Mouse (Mus musculus) CH12.LX (cell line): ENCODE measurements around the gene Spink2. TPM values are rescaled to one million over a fixed set of nuclear protein-coding genes. Genes with fewer than 3 reads are reported as not detected.
A peak's percentile ranks its signal among the peaks of the same experiment; 100 is the strongest.

Experiments
- DNase-seq: peaks from one replicate; pipeline ENCODE4 v3.0.0-alpha.2; 2013; ENCODE audit errors: extremely low read depth
- H3K27ac ChIP-seq: 2 replicates; pipeline ENCODE4 v1.5.1; 2012; ENCODE audit warnings: low read depth, mild to moderate bottlenecking, control low read depth, moderate library complexity; ENCODE audit not compliant: insufficient read depth
- H3K27me3 ChIP-seq: replicated peaks from 2 replicates; pipeline ENCODE3; 2012; ENCODE audit warnings: inconsistent platforms
- H3K36me3 ChIP-seq, 2 experiments: replicated peaks in 1 of 2; 2 replicates each; pipeline versions ENCODE3 to v1.6.1; 2012; ENCODE audit warnings: inconsistent platforms in 1 of 2, low read length in 1 of 2, mild to moderate bottlenecking in 1 of 2, mixed read lengths in 1 of 2, moderate library complexity in 1 of 2; ENCODE audit not compliant: control insufficient read depth in 1 of 2, insufficient read depth in 1 of 2
- H3K4me1 ChIP-seq, 2 experiments: 2 replicates each; pipeline ENCODE4 v1.6.1; 2012; ENCODE audit warnings: inconsistent platforms in 1 of 2, moderate library complexity in 1 of 2; ENCODE audit not compliant: insufficient read depth in 2 of 2, control insufficient read depth in 1 of 2
- H3K4me2 ChIP-seq: 2 replicates; pipeline ENCODE4 v1.6.1; 2012; ENCODE audit warnings: low read depth, mild to moderate bottlenecking, control low read depth; ENCODE audit not compliant: poor library complexity, insufficient read depth, severe bottlenecking
- H3K4me3 ChIP-seq, 3 experiments: fragments of 150-350 bp in 1 of 3; sonication (generic) in 1 of 3; replicated peaks in 1 of 3; 2 replicates each; pipeline versions ENCODE3 to v1.5.1; 2011 to 2012; ENCODE audit warnings: low read depth in 2 of 3, low read length in 2 of 3, mild to moderate bottlenecking in 2 of 3, moderate library complexity in 2 of 3, control low read depth in 1 of 3, improper control_type of control experiment in 1 of 3, inconsistent platforms in 1 of 3, mixed read lengths in 1 of 3; ENCODE audit not compliant: poor library complexity in 1 of 3
- H3K79me2 ChIP-seq: replicated peaks from 2 replicates; pipeline ENCODE4 v1.6.1; 2012; ENCODE audit warnings: mild to moderate bottlenecking, moderate library complexity; ENCODE audit not compliant: control insufficient read depth, poor library complexity, insufficient read depth, severe bottlenecking; ENCODE audit errors: extremely low read depth
- H3K9ac ChIP-seq: 2 replicates; pipeline ENCODE4 v1.6.1; 2012; ENCODE audit warnings: low read depth, mild to moderate bottlenecking, control low read depth, moderate library complexity; ENCODE audit not compliant: insufficient read depth
- H3K9me3 ChIP-seq: replicated peaks from 2 replicates; pipeline ENCODE3; 2012; ENCODE audit warnings: low read length, inconsistent platforms, mixed read lengths
- BHLHE40 ChIP-seq: IDR thresholded peaks from 2 replicates; pipeline ENCODE4 v1.6.1; 2011; ENCODE audit warnings: mild to moderate bottlenecking, low read depth, low read length, improper control_type of control experiment
- CHD1 ChIP-seq: IDR thresholded peaks from 2 replicates; pipeline ENCODE4 v1.6.1; 2012; ENCODE audit warnings: low read depth, low read length, improper control_type of control experiment, inconsistent platforms
- CHD2 ChIP-seq: IDR thresholded peaks from 2 replicates; pipeline ENCODE4 v1.6.1; 2011; ENCODE audit warnings: low read length, improper control_type of control experiment
- CTCF ChIP-seq, 2 experiments: IDR thresholded peaks in 1 of 2; conservative IDR thresholded peaks in 1 of 2; 2 replicates each; pipeline ENCODE4 v1.5.1; 2011 to 2012; ENCODE audit warnings: low read depth in 2 of 2, low read length in 2 of 2, improper control_type of control experiment in 1 of 2, inconsistent platforms in 1 of 2, mild to moderate bottlenecking in 1 of 2, moderate library complexity in 1 of 2
- E2F4 ChIP-seq: IDR thresholded peaks from 2 replicates; pipeline ENCODE4 v1.6.1; 2011; ENCODE audit warnings: low read depth, low read length, improper control_type of control experiment; ENCODE audit not compliant: insufficient replicate concordance
- ELF1 ChIP-seq: IDR thresholded peaks from 2 replicates; pipeline ENCODE4 v1.6.1; 2014; ENCODE audit warnings: low read depth, mild to moderate bottlenecking, inconsistent platforms, low read length, improper control_type of control experiment
- EP300 ChIP-seq: IDR thresholded peaks from 2 replicates; pipeline ENCODE4 v1.6.1; 2011; ENCODE audit warnings: low read length, improper control_type of control experiment
- ETS1 ChIP-seq: conservative IDR thresholded peaks from 2 replicates; pipeline ENCODE4 v1.6.1; 2012; ENCODE audit warnings: low read depth, mild to moderate bottlenecking, inconsistent platforms, low read length, improper control_type of control experiment, moderate library complexity
- GABPA ChIP-seq: IDR thresholded peaks from 2 replicates; pipeline ENCODE4 v1.6.1; 2012; ENCODE audit warnings: low read depth, low read length, improper control_type of control experiment, inconsistent platforms; ENCODE audit not compliant: insufficient replicate concordance
- HCFC1 ChIP-seq: IDR thresholded peaks from 2 replicates; pipeline ENCODE4 v1.6.1; 2012; ENCODE audit warnings: low read depth, mild to moderate bottlenecking, inconsistent platforms, low read length, improper control_type of control experiment
- IRF4 ChIP-seq: IDR thresholded peaks from 2 replicates; pipeline ENCODE4 v1.6.1; 2014; ENCODE audit warnings: low read depth, mild to moderate bottlenecking, inconsistent platforms, low read length, improper control_type of control experiment
- JUN ChIP-seq: IDR thresholded peaks from 2 replicates; pipeline ENCODE4 v1.6.1; 2011; ENCODE audit warnings: low read depth, mild to moderate bottlenecking, low read length, improper control_type of control experiment, moderate library complexity; ENCODE audit not compliant: insufficient read depth
- JUND ChIP-seq: conservative IDR thresholded peaks from 2 replicates; pipeline ENCODE4 v1.6.1; 2011; ENCODE audit warnings: low read depth, low read length, improper control_type of control experiment
- KAT2A ChIP-seq: IDR thresholded peaks from 2 replicates; pipeline ENCODE4 v1.6.1; 2012; ENCODE audit warnings: low read length, improper control_type of control experiment, inconsistent platforms; ENCODE audit not compliant: insufficient replicate concordance
- MAFK ChIP-seq: IDR thresholded peaks from 2 replicates; pipeline ENCODE4 v1.6.1; 2011; ENCODE audit warnings: low read length, improper control_type of control experiment; ENCODE audit not compliant: insufficient replicate concordance
- MAX ChIP-seq: IDR thresholded peaks from 2 replicates; pipeline ENCODE4 v1.6.1; 2011; ENCODE audit warnings: low read length, improper control_type of control experiment
- MAZ ChIP-seq: IDR thresholded peaks from 2 replicates; pipeline ENCODE4 v1.6.1; 2012; ENCODE audit warnings: low read depth, mild to moderate bottlenecking, inconsistent platforms, low read length, improper control_type of control experiment, moderate library complexity
- MEF2A ChIP-seq: IDR thresholded peaks from 2 replicates; pipeline ENCODE4 v1.6.1; 2014; ENCODE audit warnings: low read depth, mild to moderate bottlenecking, inconsistent platforms, low read length, improper control_type of control experiment, borderline replicate concordance
- MXI1 ChIP-seq: IDR thresholded peaks from 2 replicates; pipeline ENCODE4 v1.6.1; 2011; ENCODE audit warnings: mild to moderate bottlenecking, low read depth, low read length, improper control_type of control experiment
- MYC ChIP-seq: IDR thresholded peaks from 2 replicates; pipeline ENCODE4 v1.6.1; 2011; ENCODE audit warnings: low read depth, mild to moderate bottlenecking, improper control_type of control experiment, low read length
- NELFE ChIP-seq: IDR thresholded peaks from 2 replicates; pipeline ENCODE4 v1.6.1; 2011; ENCODE audit warnings: low read depth, low read length, improper control_type of control experiment
- NRF1 ChIP-seq: IDR thresholded peaks from 2 replicates; pipeline ENCODE4 v1.6.1; 2014; ENCODE audit warnings: low read depth, mild to moderate bottlenecking, inconsistent platforms, low read length, improper control_type of control experiment, moderate library complexity
- PAX5 ChIP-seq: IDR thresholded peaks from 2 replicates; pipeline ENCODE4 v1.6.1; 2012; ENCODE audit warnings: low read length, inconsistent platforms, mixed read lengths
- POLR2A ChIP-seq: IDR thresholded peaks from 2 replicates; pipeline ENCODE4 v1.6.1; 2011; ENCODE audit warnings: low read depth, mild to moderate bottlenecking, improper control_type of control experiment, low read length
- POLR2AphosphoS2 ChIP-seq: IDR thresholded peaks from 2 replicates; pipeline ENCODE4 v1.6.1; 2011; ENCODE audit warnings: low read depth, low read length, improper control_type of control experiment
- RAD21 ChIP-seq: IDR thresholded peaks from 2 replicates; pipeline ENCODE4 v1.6.1; 2011; ENCODE audit warnings: low read depth, mild to moderate bottlenecking, low read length, improper control_type of control experiment, moderate library complexity
- RCOR1 ChIP-seq: conservative IDR thresholded peaks from 2 replicates; pipeline ENCODE4 v1.6.1; 2012; ENCODE audit warnings: low read depth, mild to moderate bottlenecking, inconsistent platforms, low read length, improper control_type of control experiment
- SIN3A ChIP-seq: IDR thresholded peaks from 2 replicates; pipeline ENCODE4 v1.6.1; 2012; ENCODE audit warnings: low read length, improper control_type of control experiment, inconsistent platforms
- SMC3 ChIP-seq: IDR thresholded peaks from 2 replicates; pipeline ENCODE4 v1.6.1; 2011; ENCODE audit warnings: low read depth, low read length, improper control_type of control experiment
- TBP ChIP-seq: conservative IDR thresholded peaks from 2 replicates; pipeline ENCODE4 v1.6.1; 2011; ENCODE audit warnings: low read depth, low read length, improper control_type of control experiment
- TCF12 ChIP-seq: IDR thresholded peaks from 2 replicates; pipeline ENCODE4 v1.6.1; 2014; ENCODE audit warnings: low read depth, mild to moderate bottlenecking, inconsistent platforms, low read length, improper control_type of control experiment
- UBTF ChIP-seq: IDR thresholded peaks from 2 replicates; pipeline ENCODE4 v1.6.1; 2012; ENCODE audit warnings: low read depth, mild to moderate bottlenecking, inconsistent platforms, low read length, improper control_type of control experiment, moderate library complexity
- USF1 ChIP-seq: IDR thresholded peaks from 2 replicates; pipeline ENCODE4 v1.6.1; 2014; ENCODE audit warnings: low read depth, mild to moderate bottlenecking, inconsistent platforms, low read length, improper control_type of control experiment
- USF2 ChIP-seq: conservative IDR thresholded peaks from 2 replicates; pipeline ENCODE4 v1.6.1; 2011; ENCODE audit warnings: low read depth, low read length, improper control_type of control experiment
- ZC3H11A ChIP-seq: IDR thresholded peaks from 2 replicates; pipeline ENCODE4 v1.6.1; 2012; ENCODE audit warnings: low read depth, mild to moderate bottlenecking, inconsistent platforms, low read length, improper control_type of control experiment
- ZKSCAN1 ChIP-seq: IDR thresholded peaks from 2 replicates; pipeline ENCODE4 v1.6.1; 2012; ENCODE audit warnings: low read depth, inconsistent platforms, low read length, improper control_type of control experiment, borderline replicate concordance
- ZMIZ1 ChIP-seq: IDR thresholded peaks from 2 replicates; pipeline ENCODE4 v1.6.1; 2012; ENCODE audit warnings: low read depth, mild to moderate bottlenecking, inconsistent platforms, low read length, improper control_type of control experiment
- ZNF384 ChIP-seq: IDR thresholded peaks from 2 replicates; pipeline ENCODE4 v1.6.1; 2012; ENCODE audit warnings: low read depth, low read length, improper control_type of control experiment, inconsistent platforms
- dilution Hi-C: fragments of 300-500 bp; cut with MboI; formaldehyde crosslinking; loops from 2 replicates; pipeline ENCODE4 v1.14.3; 2020; ENCODE audit warnings: low sequenced_read_pairs; ENCODE audit not compliant: extremely low pct_unique_long_range_greater_than_20kb, extremely low pct_ligation_motif_present
- in situ Hi-C: fragments of 300-500 bp; cut with MboI; formaldehyde crosslinking; loops from 3 replicates; pipeline ENCODE4 v1.14.3; 2019; ENCODE audit warnings: low sequenced_read_pairs, low pct_ligation_motif_present, low pct_unique_long_range_greater_than_20kb, mixed read lengths
- polyA plus RNA-seq: library from polyadenylated mRNA; unstranded; fragments of >175 nt; gene quantifications from 2 replicates; pipeline ENCODE4 v1.2.1, GENCODE M21; 2012; ENCODE audit warnings: low read depth; ENCODE audit not compliant: insufficient read length
- total RNA-seq, 2 experiments: library from RNA; depleted of rRNA; stranded (reverse); fragments of 300-350 nt in 1 of 2; fragments of >200 nt in 1 of 2; gene quantifications; 2 replicates each; pipeline ENCODE4 v1.2.3; 2012 to 2014

Gene Spink2
- total and polyA plus RNA-seq, 3 experiments: 0.42 to 1.3 TPM; not detected in 1

- peak; percentile 88 for DNase-seq
- Histone ChIP-seq H3K27ac (peak overlapping the region; percentile 91), H3K4me3 (peak overlapping the region in 2 of 3 experiments; percentile 27 to 34)
These were observed 41.0 kb upstream of the Spink2 start for GRCm38 (mm10) chr5:77252115-77252827.

DNA sequence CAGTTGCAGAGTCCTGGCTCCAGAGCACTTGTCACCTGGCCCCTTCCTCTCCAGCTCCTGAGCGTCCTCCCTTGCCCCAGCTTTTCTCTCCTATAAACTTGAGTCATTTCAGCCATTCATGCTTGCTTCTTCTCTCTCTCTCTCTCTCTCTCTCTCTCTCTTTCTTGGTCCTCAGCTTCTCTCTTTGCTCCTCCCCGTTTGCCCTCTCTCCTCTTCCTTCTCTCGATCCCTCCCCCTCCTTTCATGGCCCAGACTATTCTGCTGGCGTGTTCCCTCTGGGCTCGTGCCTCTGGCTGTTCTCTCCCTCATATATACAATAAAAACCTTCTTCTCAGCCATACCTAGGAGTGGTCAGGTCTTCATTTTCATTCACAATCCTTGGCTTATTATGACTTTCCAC lies 40.4 kb upstream of the Spink2 start:
- no peak for TF ChIP-seq NRF1
- peak; percentile 28 for TF ChIP-seq IRF4
- TF ChIP-seq EP300: peak; percentile 21; the same call in 1 of the 2 replicates
- 0 out of 2 replicates have a peak, but pooled peaks have one; percentile 2 for TF ChIP-seq JUN
- TF ChIP-seq TCF12: 0 out of 2 replicates have a peak, but pooled peaks have one; percentile 2
- 0 out of 2 replicates have a peak, but pooled peaks have one; percentile 14 for TF ChIP-seq JUND
- no peak for TF ChIP-seq RAD21
- TF ChIP-seq, all 38 proteins: peak for 5
- no peaks in the 10 kb centered on the region for H3K27me3 ChIP-seq
- no peaks in the 10 kb centered on the region for H3K9me3 ChIP-seq
- peak overlapping the region; percentile 91 for H3K27ac ChIP-seq
- H3K4me2 ChIP-seq: peak overlapping the region; percentile 57
- in situ Hi-C loops: loop anchor here (5.0 kb wide), 1 partner anchor 51 kb away; no protein-coding TSS in a partner anchor
- peak overlapping the region; percentile 13 for H3K9ac ChIP-seq
- dilution Hi-C loops: no loop called here
- peaks cover 8 to 48% of the 10 kb centered on the region in 2 experiments for H3K4me1 ChIP-seq
- H3K4me3 ChIP-seq: peak overlapping the region in 1 of 3 experiments; percentile 27
- H3K79me2 ChIP-seq: no peaks in the 10 kb centered on the region
- no peaks in the 10 kb centered on the region for H3K36me3 ChIP-seq
- peak; percentile 54 for DNase-seq

More at GRCm38 (mm10) chr5:77252115-77252827, 41.0 kb upstream of the Spink2 start:
- no peaks in the 10 kb centered on the region for H3K27me3 ChIP-seq
- H3K9me3 ChIP-seq: no peaks in the 10 kb centered on the region
- in situ Hi-C loops (loop anchor here (5.0 kb wide), 1 partner anchor 50 kb away; no protein-coding TSS in a partner anchor), dilution Hi-C loops (no loop called here)
- H3K9ac ChIP-seq: peak overlapping the region; percentile 13
- H3K79me2 ChIP-seq: no peaks in the 10 kb centered on the region
- no peaks in the 10 kb centered on the region for H3K36me3 ChIP-seq
- no peak for TF ChIP-seq POLR2AphosphoS2
- TF ChIP-seq USF2: no peak
- no peak for TF ChIP-seq ZMIZ1
- peak; percentile 75 for TF ChIP-seq SIN3A
- TF ChIP-seq RAD21: peak; percentile 18
- TF ChIP-seq CHD2: peak; percentile 26; the same call in 1 of the 2 replicates
- TF ChIP-seq ZKSCAN1: no peak
- peak; percentile 52; the same call in 1 of the 2 replicates for TF ChIP-seq TCF12
- peak; percentile 31; the same call in 1 of the 2 replicates for TF ChIP-seq SMC3
- no peak for TF ChIP-seq KAT2A
- peak; percentile 38 for TF ChIP-seq RCOR1
- TF ChIP-seq MEF2A: no peak
- no peak for TF ChIP-seq NRF1
- peak; percentile 72; the same call in 1 of the 2 replicates for TF ChIP-seq MAFK
- 0 out of 2 replicates have a peak, but pooled peaks have one; percentile 34 for TF ChIP-seq MAZ
- no peak for TF ChIP-seq ELF1
- no peak for TF ChIP-seq GABPA
- peak; percentile 33; the same call in 1 of the 2 replicates for TF ChIP-seq MXI1
- TF ChIP-seq CHD1: no peak
- TF ChIP-seq USF1: no peak
- TF ChIP-seq ZC3H11A: no peak
- TF ChIP-seq JUND: peak; percentile 88
- peak in 1 of 2 experiments; percentile 50; a peak in 2 of 4 replicates for TF ChIP-seq CTCF (conservative IDR thresholded peaks at IDR 0.05 in 1 of 2, IDR thresholded peaks at IDR 0.05 in 1 of 2; ENCODE audit: low read depth in 2 of 2, low read length in 2 of 2)
- peak; percentile 96 for TF ChIP-seq ETS1
- TF ChIP-seq TBP: no peak
- TF ChIP-seq NELFE: no peak
- TF ChIP-seq ZNF384: peak; percentile 25; the same call in 1 of the 2 replicates
- peak; percentile 91 for TF ChIP-seq JUN
- TF ChIP-seq HCFC1: peak; percentile 43; the same call in 1 of the 2 replicates
- TF ChIP-seq IRF4: peak; percentile 91
- TF ChIP-seq MYC: peak; percentile 94
- peak; percentile 64 for TF ChIP-seq BHLHE40
- TF ChIP-seq EP300: peak; percentile 86
- TF ChIP-seq POLR2A: no peak; the same call in 1 of the 2 replicates
- no peak for TF ChIP-seq UBTF
- 0 out of 2 replicates have a peak, but pooled peaks have one; percentile 14 for TF ChIP-seq MAX
- no peak for TF ChIP-seq E2F4
- TF ChIP-seq PAX5: no peak
- peaks cover 8 to 50% of the 10 kb centered on the region in 2 experiments for H3K4me1 ChIP-seq
- peak overlapping the region; percentile 31; the same call in 1 of the 2 replicates for H3K4me2 ChIP-seq
